Mouse (Mus musculus): ENCODE measurements around the gene Grk6.

Grk6 gene

GRCm38 (mm10) chr13:55487578-55488498 lies 43.0 kb downstream of the Grk6 start, which contains the start of gene Dbn1:
Gene Dbn1, minus strand, starts transcription at chr13:55488111.
- peak; percentile 85 for DNase-seq

DNA sequence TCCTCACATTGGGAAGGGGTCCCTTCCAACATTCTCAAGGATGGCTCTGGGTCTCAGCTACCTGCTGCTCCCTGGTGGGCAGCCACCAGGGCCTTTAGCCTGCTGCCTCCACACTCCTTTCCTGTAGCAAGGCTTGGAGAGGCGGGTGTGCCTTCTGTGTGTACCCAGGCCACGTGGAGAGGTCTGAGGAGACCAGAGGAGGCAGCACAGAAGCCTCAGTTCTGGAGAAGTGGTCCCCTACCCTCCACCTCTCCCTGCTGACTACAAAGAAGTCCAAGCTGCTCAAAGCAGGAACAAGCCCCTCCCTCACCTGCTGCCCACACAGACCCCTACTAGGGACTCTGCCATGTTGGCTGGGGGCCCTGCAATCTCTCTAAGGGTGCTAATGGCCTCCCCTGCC lies 49.4 kb downstream of the Grk6 start:
- peak; percentile 6 for DNase-seq

DNA sequence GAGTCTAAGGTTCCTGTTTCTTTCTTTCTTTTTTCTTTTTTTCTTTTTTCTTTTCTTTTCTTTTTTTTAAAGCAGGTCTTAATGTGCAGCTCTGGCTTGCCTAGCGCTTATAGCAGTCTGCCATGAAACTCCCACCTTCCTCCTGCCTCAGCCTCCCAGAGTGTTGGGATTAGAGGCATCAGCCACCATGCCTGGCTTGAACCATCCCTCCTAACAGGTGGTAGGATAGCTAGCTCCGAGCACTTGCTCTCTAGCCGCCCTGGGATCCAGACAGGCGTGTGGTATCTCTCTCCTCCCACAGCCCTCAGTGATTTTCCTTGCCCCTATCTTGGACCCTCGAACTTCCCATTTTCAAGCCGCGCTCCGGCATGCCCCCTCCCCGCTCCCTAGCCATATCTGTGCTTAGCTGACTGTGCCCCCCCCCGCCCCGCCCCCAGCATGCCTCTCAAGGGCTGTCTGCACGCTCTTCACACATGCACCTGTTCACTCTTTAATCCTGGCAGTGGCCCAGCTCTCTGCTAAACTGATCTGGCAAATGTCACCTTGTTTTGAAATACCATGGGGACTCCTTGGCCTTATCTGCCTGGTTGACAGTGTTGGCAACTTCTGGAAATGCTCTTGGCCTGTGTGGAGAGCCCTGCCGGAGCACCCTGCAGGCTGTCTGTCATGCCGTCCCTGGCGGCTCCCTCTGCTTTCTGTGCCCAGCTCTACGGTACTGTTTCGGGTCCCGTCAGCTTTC lies 50.2 kb downstream of the Grk6 start:
- peak; percentile 40 for DNase-seq

GRCm38 (mm10) chr13:55495702-55496101 lies 50.8 kb downstream of the Grk6 start:
- no peak for DNase-seq

- no peak for DNase-seq
Measured at GRCm38 (mm10) chr13:55496661-55497060, 51.8 kb downstream of the Grk6 start.

DNA sequence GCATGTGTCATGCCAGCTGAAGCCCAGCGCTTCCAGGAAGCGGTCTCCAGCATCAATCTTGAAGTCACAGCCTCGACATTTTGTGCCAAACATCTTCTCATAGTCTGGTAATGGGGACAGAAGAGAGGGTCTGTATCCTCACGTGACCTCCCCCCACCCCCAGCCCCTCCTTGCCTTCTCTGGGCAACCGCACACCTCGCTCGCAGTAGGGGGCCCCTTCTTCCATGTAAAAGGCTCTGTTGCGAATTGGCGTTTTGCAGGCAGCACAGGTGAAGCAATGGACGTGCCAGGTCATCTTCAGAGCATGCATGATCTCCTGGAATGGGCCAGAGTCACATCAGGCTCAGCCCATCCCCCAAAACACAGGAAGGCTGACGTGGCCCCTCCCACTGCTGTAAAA lies 54.0 kb downstream of the Grk6 start:
- no peak for DNase-seq

- no peak for DNase-seq
Measured at GRCm38 (mm10) chr13:55500575-55500974, 55.7 kb downstream of the Grk6 start.

- no peak for DNase-seq
Measured at GRCm38 (mm10) chr13:55502405-55502804, 57.5 kb downstream of the Grk6 start.

DNA sequence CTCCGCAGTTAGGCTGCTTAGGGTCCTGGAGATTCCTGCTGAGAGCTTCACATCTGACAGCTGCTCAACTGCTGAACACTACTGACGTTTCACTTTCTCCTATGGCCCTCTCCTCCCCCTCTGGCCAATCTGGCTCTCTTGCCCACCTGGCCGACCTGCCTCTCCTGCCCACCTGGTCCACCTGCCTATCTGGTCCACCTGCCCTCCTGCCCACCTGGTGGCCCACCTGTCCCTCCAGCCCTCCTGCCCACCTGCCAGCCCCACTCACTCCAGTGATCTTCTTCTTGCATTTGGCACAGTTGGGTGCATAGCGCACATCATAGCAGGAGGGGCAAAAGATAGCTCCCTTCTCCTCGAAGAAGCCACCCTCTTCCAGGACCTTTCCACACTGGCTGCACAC lies 59.5 kb downstream of the Grk6 start:
- DNase-seq, result no peak

DNA sequence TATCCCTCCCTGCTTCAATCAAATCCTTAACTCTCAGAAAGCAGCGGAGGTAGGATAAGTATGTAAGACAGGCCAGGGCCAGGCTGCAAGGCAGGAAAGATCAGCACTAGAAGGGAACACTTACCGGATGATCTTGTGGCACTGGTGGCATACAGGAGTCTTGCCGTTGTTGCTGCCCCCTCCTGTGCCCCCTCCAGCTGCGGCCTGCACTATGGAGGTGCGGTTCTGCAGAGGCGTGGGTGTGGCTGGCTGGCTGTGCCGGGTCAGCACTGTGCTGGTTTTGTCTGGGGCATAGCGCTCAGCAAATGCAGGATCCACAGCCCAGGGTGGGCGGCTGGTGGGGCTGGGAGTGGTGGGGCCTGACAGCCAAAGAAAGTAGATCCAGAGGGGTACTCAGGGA lies 60.9 kb downstream of the Grk6 start:
- no peak for DNase-seq

DNA sequence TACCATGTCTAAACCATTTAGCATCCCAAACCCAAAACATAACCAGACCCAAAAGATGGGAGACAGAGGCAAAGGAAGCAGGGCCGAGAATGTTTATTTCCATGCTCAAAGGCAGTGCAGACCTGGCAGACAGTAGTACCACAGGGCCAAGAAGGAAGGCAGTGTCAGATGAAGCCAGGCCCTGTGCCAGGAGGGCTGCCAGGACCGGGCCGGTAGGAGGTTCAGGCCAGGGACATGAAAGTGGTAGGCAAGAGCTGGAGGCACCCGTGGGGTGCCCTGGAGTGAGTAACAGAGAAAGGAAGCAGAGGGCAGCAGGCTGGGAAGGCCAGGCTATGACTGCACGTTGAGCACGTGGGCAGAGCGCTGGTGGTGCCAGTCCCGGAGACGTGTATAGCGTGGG lies 61.8 kb downstream of the Grk6 start:
- DNase-seq, result no peak

DNA sequence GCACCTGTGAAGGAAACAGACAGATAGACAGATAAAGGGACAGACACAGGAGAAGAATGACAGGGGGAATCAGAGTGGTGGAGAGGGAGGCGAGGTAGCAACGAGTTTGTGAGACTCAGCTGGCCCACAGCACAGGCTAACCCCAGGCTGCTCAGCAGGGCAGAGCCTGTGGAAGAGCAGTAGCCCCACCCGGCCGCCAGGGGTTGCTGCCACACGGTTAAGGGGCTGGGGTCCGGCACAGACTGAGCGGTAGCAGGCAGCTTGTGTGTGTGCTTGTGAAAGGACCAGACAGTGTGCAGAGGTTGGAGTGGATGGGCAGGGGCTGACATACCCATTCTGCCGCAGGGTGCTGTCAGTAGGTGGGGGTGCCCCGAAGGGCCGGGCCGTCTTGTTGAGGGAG lies 63.0 kb downstream of the Grk6 start:
- DNase-seq, result no peak

- no peak for DNase-seq
Measured at GRCm38 (mm10) chr13:55508531-55508930, 63.7 kb downstream of the Grk6 start.

GRCm38 (mm10) chr13:55510332-55510667 lies 65.4 kb downstream of the Grk6 start:
- no peak for DNase-seq
